Mouse (Mus musculus) CH12.LX (cell line): ENCODE data around the gene Nup54. TPM values are rescaled to one million over a fixed set of nuclear protein-coding genes. Genes with fewer than 3 reads are reported as not detected.

ENCODE experiments used
- DNase-seq: peaks from one replicate; pipeline ENCODE4 v3.0.0-alpha.2; 2013; ENCODE audit errors: extremely low read depth
- H3K27ac ChIP-seq: 2 replicates; pipeline ENCODE4 v1.5.1; 2012; ENCODE audit warnings: low read depth, mild to moderate bottlenecking, control low read depth, moderate library complexity; ENCODE audit not compliant: insufficient read depth
- H3K27me3 ChIP-seq: replicated peaks from 2 replicates; pipeline ENCODE3; 2012; ENCODE audit warnings: inconsistent platforms
- H3K36me3 ChIP-seq, 2 experiments: replicated peaks in 1 of 2; 2 replicates each; pipeline versions ENCODE3 to v1.6.1; 2012; ENCODE audit warnings: inconsistent platforms in 1 of 2, low read length in 1 of 2, mild to moderate bottlenecking in 1 of 2, mixed read lengths in 1 of 2, moderate library complexity in 1 of 2; ENCODE audit not compliant: control insufficient read depth in 1 of 2, insufficient read depth in 1 of 2
- H3K4me1 ChIP-seq, 2 experiments: 2 replicates each; pipeline ENCODE4 v1.6.1; 2012; ENCODE audit warnings: inconsistent platforms in 1 of 2, moderate library complexity in 1 of 2; ENCODE audit not compliant: insufficient read depth in 2 of 2, control insufficient read depth in 1 of 2
- H3K4me2 ChIP-seq: 2 replicates; pipeline ENCODE4 v1.6.1; 2012; ENCODE audit warnings: low read depth, mild to moderate bottlenecking, control low read depth; ENCODE audit not compliant: poor library complexity, insufficient read depth, severe bottlenecking
- H3K4me3 ChIP-seq, 3 experiments: fragments of 150-350 bp in 1 of 3; sonication (generic) in 1 of 3; replicated peaks in 1 of 3; 2 replicates each; pipeline versions ENCODE3 to v1.5.1; 2011 to 2012; ENCODE audit warnings: low read depth in 2 of 3, low read length in 2 of 3, mild to moderate bottlenecking in 2 of 3, moderate library complexity in 2 of 3, control low read depth in 1 of 3, improper control_type of control experiment in 1 of 3, inconsistent platforms in 1 of 3, mixed read lengths in 1 of 3; ENCODE audit not compliant: poor library complexity in 1 of 3
- H3K79me2 ChIP-seq: replicated peaks from 2 replicates; pipeline ENCODE4 v1.6.1; 2012; ENCODE audit warnings: mild to moderate bottlenecking, moderate library complexity; ENCODE audit not compliant: control insufficient read depth, poor library complexity, insufficient read depth, severe bottlenecking; ENCODE audit errors: extremely low read depth
- H3K9ac ChIP-seq: 2 replicates; pipeline ENCODE4 v1.6.1; 2012; ENCODE audit warnings: low read depth, mild to moderate bottlenecking, control low read depth, moderate library complexity; ENCODE audit not compliant: insufficient read depth
- H3K9me3 ChIP-seq: replicated peaks from 2 replicates; pipeline ENCODE3; 2012; ENCODE audit warnings: low read length, inconsistent platforms, mixed read lengths
- CHD1 ChIP-seq: IDR thresholded peaks from 2 replicates; pipeline ENCODE4 v1.6.1; 2012; ENCODE audit warnings: low read depth, low read length, improper control_type of control experiment, inconsistent platforms
- E2F4 ChIP-seq: IDR thresholded peaks from 2 replicates; pipeline ENCODE4 v1.6.1; 2011; ENCODE audit warnings: low read depth, low read length, improper control_type of control experiment; ENCODE audit not compliant: insufficient replicate concordance
- JUN ChIP-seq: IDR thresholded peaks from 2 replicates; pipeline ENCODE4 v1.6.1; 2011; ENCODE audit warnings: low read depth, mild to moderate bottlenecking, low read length, improper control_type of control experiment, moderate library complexity; ENCODE audit not compliant: insufficient read depth
- KAT2A ChIP-seq: IDR thresholded peaks from 2 replicates; pipeline ENCODE4 v1.6.1; 2012; ENCODE audit warnings: low read length, improper control_type of control experiment, inconsistent platforms; ENCODE audit not compliant: insufficient replicate concordance
- MAFK ChIP-seq: IDR thresholded peaks from 2 replicates; pipeline ENCODE4 v1.6.1; 2011; ENCODE audit warnings: low read length, improper control_type of control experiment; ENCODE audit not compliant: insufficient replicate concordance
- MAZ ChIP-seq: IDR thresholded peaks from 2 replicates; pipeline ENCODE4 v1.6.1; 2012; ENCODE audit warnings: low read depth, mild to moderate bottlenecking, inconsistent platforms, low read length, improper control_type of control experiment, moderate library complexity
- MEF2A ChIP-seq: IDR thresholded peaks from 2 replicates; pipeline ENCODE4 v1.6.1; 2014; ENCODE audit warnings: low read depth, mild to moderate bottlenecking, inconsistent platforms, low read length, improper control_type of control experiment, borderline replicate concordance
- MYC ChIP-seq: IDR thresholded peaks from 2 replicates; pipeline ENCODE4 v1.6.1; 2011; ENCODE audit warnings: low read depth, mild to moderate bottlenecking, improper control_type of control experiment, low read length
- NRF1 ChIP-seq: IDR thresholded peaks from 2 replicates; pipeline ENCODE4 v1.6.1; 2014; ENCODE audit warnings: low read depth, mild to moderate bottlenecking, inconsistent platforms, low read length, improper control_type of control experiment, moderate library complexity
- RAD21 ChIP-seq: IDR thresholded peaks from 2 replicates; pipeline ENCODE4 v1.6.1; 2011; ENCODE audit warnings: low read depth, mild to moderate bottlenecking, low read length, improper control_type of control experiment, moderate library complexity
- SIN3A ChIP-seq: IDR thresholded peaks from 2 replicates; pipeline ENCODE4 v1.6.1; 2012; ENCODE audit warnings: low read length, improper control_type of control experiment, inconsistent platforms
- TBP ChIP-seq: conservative IDR thresholded peaks from 2 replicates; pipeline ENCODE4 v1.6.1; 2011; ENCODE audit warnings: low read depth, low read length, improper control_type of control experiment
- TCF12 ChIP-seq: IDR thresholded peaks from 2 replicates; pipeline ENCODE4 v1.6.1; 2014; ENCODE audit warnings: low read depth, mild to moderate bottlenecking, inconsistent platforms, low read length, improper control_type of control experiment
- UBTF ChIP-seq: IDR thresholded peaks from 2 replicates; pipeline ENCODE4 v1.6.1; 2012; ENCODE audit warnings: low read depth, mild to moderate bottlenecking, inconsistent platforms, low read length, improper control_type of control experiment, moderate library complexity
- USF2 ChIP-seq: conservative IDR thresholded peaks from 2 replicates; pipeline ENCODE4 v1.6.1; 2011; ENCODE audit warnings: low read depth, low read length, improper control_type of control experiment
- ZKSCAN1 ChIP-seq: IDR thresholded peaks from 2 replicates; pipeline ENCODE4 v1.6.1; 2012; ENCODE audit warnings: low read depth, inconsistent platforms, low read length, improper control_type of control experiment, borderline replicate concordance
- dilution Hi-C: fragments of 300-500 bp; cut with MboI; formaldehyde crosslinking; loops from 2 replicates; pipeline ENCODE4 v1.14.3; 2020; ENCODE audit warnings: low sequenced_read_pairs; ENCODE audit not compliant: extremely low pct_unique_long_range_greater_than_20kb, extremely low pct_ligation_motif_present
- in situ Hi-C: fragments of 300-500 bp; cut with MboI; formaldehyde crosslinking; loops from 3 replicates; pipeline ENCODE4 v1.14.3; 2019; ENCODE audit warnings: low sequenced_read_pairs, low pct_ligation_motif_present, low pct_unique_long_range_greater_than_20kb, mixed read lengths
- polyA plus RNA-seq: library from polyadenylated mRNA; unstranded; fragments of >175 nt; gene quantifications from 2 replicates; pipeline ENCODE4 v1.2.1, GENCODE M21; 2012; ENCODE audit warnings: low read depth; ENCODE audit not compliant: insufficient read length
- total RNA-seq, 2 experiments: library from RNA; depleted of rRNA; stranded (reverse); fragments of 300-350 nt in 1 of 2; fragments of >200 nt in 1 of 2; gene quantifications; 2 replicates each; pipeline ENCODE4 v1.2.3; 2012 to 2014

The Nup54 gene
- total and polyA plus RNA-seq, 3 experiments = 41.9 to 90.5 (median 72.5) TPM

DNA sequence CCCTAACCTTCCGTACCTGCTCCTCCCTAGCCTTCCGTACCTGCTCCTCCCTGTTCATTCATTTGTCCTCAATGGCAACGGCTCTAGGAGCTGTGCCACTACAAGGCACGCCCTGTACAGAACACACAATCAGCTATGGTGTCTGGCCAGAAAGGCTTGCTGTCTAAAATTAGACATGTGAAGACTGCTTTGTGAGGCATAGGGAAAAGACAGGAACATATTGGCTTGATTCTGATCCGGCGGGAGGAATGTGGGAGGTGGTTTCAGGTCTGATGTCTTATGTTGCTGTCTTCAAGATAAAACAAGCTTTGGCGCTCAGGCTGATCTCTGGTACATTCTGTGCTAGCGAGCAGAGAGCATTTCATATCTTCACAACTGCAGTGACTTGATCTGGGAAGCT is 44.4 kb downstream of the Nup54 start:
- H3K4me1 ChIP-seq = peaks cover 0 to 12% of the 10 kb centered on the region in 2 experiments; a peak in 2 of 4 replicates
- peaks cover 17% of the 10 kb centered on the region for H3K27me3 ChIP-seq
- no peaks in the 10 kb centered on the region for H3K79me2 ChIP-seq
- dilution Hi-C loops = no loop called here
- H3K9ac ChIP-seq = no peak overlapping the region
- TF ChIP-seq TBP (no peak), MYC (no peak), ZKSCAN1 (no peak), USF2 (no peak), NRF1 (no peak), E2F4 (no peak), RAD21 (no peak), SIN3A (no peak), KAT2A (no peak), CHD1 (no peak), UBTF (no peak), MAFK (no peak), MAZ (no peak)
- no peak overlapping the region for H3K4me2 ChIP-seq
- H3K4me3 ChIP-seq = no peak overlapping the region
- no peaks in the 10 kb centered on the region for H3K9me3 ChIP-seq
- no peaks in the 10 kb centered on the region for H3K36me3 ChIP-seq
- DNase-seq = no peak
- in situ Hi-C loops = no loop called here
- H3K27ac ChIP-seq = no peak overlapping the region

DNA sequence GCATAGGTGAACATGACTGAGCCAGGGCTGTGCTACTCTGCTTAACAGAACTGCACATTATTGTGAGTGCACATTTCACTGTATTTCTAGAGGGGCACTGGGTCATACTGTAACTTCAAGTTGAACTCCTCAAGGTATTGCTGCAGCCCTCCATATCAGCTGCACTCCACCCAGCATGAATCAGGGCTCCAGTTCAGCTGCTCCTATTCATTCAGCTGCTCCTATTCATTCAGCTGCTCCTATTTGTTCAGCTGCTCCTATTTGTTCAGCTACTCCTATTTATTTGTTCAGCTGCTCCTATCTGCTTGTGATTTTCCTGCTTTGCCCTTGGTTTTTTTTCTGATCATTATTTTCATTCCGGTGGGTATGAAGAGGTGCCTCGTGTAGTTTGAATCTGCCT is 45.0 kb downstream of the Nup54 start:
- dilution Hi-C loops (no loop called here), in situ Hi-C loops (no loop called here)
- Histone ChIP-seq H3K4me2 (no peak overlapping the region), H3K27ac (no peak overlapping the region), H3K4me3 (no peak overlapping the region), H3K79me2 (no peaks in the 10 kb centered on the region), H3K27me3 (peaks cover 17% of the 10 kb centered on the region), H3K9ac (no peak overlapping the region), H3K9me3 (no peaks in the 10 kb centered on the region), H3K36me3 (no peaks in the 10 kb centered on the region), H3K4me1 (peaks cover 0 to 12% of the 10 kb centered on the region in 2 experiments; a peak in 2 of 4 replicates)
- DNase-seq = no peak
- TF ChIP-seq JUN (no peak), TCF12 (no peak), E2F4 (no peak), MEF2A (no peak), KAT2A (no peak), SIN3A (no peak)
